Mouse (Mus musculus) embryonic stem cell, embryonic (primary cell): ENCODE measurements at regions not wholly inside any gene's neighbourhood (a gene's known extent, or its start where the extent isn't known, plus 50 kb on each side); places are given as distances from the start of the nearest gene placed in this dataset.

Source experiments
- CTCF ChIA-PET, 4 experiments: fragments of 300-600 bp in 2 of 4; fragments of 350-600 bp in 2 of 4; sonication (Branson Sonifier 250); formaldehyde crosslinking; loops; one replicate each; lab custom pipeline; 2022; ENCODE audit warnings: inconsistent platforms in 2 of 4; lab: Charles Lee
- POLR2A ChIA-PET, 4 experiments: fragments of 300-600 bp in 2 of 4; fragments of 350-600 bp in 2 of 4; sonication (Branson Sonifier 250); formaldehyde crosslinking; loops; one replicate each; lab custom pipeline; 2022; ENCODE audit warnings: antibody characterized with exemption in 4 of 4, inconsistent platforms in 1 of 4; lab: Charles Lee

DNA sequence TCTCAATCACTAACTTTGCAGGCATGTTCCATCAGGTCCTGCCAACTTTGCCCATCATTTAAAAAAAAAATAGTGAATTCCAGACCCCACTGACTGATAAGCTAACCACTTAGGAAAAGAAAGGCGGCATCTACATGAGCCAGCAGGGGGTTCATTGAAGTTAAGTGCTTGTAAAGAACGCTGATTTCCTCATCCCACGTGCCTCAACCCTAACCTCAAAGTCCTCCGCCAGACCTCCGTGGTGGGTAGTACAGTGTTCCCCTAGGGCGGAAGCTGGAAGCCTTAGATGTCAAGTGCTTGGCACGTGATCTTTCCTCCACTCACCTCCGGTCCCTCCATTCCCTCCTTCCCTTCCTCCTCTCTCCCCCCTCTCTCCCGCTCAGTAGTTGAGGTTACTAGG, 158.5 kb upstream of the Mkln1 start:
- ChIA-PET CTCF (interaction anchor here in 2 of 4 experiments (0.8 to 0.9 kb wide), 2 partner anchors 13 to 130 kb away, joined by 3 to 5 read pairs; no protein-coding TSS in a partner anchor), POLR2A (interaction anchor here in 2 of 4 experiments (0.9 to 2.4 kb wide), 6 partner anchors 13 to 320 kb away, joined by 3 to 15 read pairs (median 5); no protein-coding TSS in a partner anchor)

DNA sequence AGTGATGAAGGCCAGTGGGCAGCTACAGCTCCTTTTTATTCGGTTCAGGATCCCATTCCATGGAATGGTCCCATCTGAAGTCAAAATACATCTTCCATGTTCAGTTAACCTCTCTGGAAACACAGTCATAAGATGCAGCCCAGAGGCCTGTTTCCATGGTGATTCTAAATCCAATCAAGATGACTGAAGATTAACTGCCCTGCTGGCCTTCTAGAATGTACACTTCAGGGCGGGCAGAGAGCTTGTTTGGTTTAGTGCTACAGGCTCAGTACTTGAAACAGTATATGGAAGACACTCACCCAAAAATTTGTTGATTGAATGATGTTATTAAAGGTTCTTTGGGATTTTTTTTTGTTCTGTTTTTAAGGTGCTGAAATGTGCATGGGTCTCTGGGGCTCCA, 148.0 kb upstream of the Mkln1 start:
- POLR2A ChIA-PET: interaction anchor here in 1 of 4 experiments (0.9 to 1.3 kb wide), 2 partner anchors 10 kb away, joined by 3 read pairs; no protein-coding TSS in a partner anchor
- CTCF ChIA-PET: no interaction called here

DNA sequence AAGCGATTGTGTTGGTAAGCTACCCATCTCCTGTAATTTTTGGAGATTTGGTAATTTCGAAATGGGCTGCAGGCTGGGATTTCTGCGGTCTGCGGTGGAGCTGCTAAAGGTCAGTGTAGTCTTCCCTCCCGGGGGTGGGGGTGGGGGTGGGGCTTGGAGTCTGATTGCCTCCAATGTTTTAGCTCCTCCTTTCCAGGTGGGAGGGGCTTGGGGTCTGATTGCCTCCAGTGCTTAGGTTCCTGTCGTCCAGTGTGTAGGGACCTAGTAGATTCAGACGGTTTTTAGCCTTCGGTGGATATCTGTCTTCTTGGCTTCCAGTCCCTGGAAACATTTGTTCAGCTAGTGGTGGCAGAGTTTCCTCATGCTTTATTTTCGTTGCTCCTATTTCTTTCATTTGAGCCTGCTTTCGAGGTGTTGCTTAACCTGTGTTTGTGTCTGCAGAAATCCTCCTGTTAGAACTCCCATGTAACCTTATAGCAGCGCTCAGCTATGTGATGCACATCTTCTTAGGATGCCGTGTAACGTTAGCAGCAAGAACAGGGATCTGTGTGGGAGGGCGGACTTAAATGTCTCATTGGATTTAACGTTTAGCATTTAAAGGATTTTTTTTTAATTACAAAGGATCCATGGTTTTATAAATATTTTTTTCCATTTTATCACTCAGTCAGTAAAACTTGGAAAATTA, 145.1 kb upstream of the Mkln1 start:
- CTCF ChIA-PET: interaction anchor here in 3 of 4 experiments (0.6 to 1.5 kb wide), 5 partner anchors 13 to 413 kb away, joined by 3 to 8 read pairs (median 5); no protein-coding TSS in a partner anchor
- POLR2A ChIA-PET: interaction anchor here (0.6 to 1.4 kb wide), 24 partner anchors 10 to 1628 kb away, joined by 3 to 12 read pairs (median 3); no protein-coding TSS in a partner anchor

DNA sequence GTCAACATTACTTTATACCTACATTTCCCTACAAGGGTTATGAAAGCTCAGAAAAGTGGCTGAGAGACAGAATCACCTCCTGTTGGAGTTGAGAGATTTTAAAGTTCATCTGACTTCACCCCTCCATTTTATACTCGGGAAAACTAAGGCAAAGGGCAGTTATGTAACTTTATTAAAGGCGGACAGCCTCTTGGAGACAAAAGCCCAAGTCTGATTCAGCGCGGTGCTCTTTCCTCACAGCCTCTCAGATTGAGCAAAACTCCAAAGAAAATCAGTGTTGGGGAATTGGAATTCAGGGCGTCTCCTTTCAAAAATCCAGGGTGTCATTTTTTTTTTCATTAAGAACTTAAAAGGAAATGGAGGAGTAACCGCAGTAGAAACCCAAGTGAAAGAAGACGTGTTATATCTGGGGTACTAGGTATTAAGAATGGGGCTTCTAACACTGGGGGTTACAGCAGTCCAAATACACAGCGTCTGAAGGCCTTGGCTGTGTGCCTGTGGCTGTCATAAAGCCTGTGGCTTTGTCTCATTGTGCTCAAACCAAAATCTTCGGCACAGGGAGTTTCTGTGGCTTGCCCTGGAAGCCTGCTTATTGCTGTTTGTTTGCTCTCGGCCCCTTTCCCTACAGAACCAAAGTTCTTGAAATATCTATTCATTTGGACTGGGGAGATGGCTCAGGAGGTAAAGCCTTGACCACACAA, 137.7 kb upstream of the Mkln1 start:
- CTCF ChIA-PET: no interaction called here
- POLR2A ChIA-PET: no interaction called here

DNA sequence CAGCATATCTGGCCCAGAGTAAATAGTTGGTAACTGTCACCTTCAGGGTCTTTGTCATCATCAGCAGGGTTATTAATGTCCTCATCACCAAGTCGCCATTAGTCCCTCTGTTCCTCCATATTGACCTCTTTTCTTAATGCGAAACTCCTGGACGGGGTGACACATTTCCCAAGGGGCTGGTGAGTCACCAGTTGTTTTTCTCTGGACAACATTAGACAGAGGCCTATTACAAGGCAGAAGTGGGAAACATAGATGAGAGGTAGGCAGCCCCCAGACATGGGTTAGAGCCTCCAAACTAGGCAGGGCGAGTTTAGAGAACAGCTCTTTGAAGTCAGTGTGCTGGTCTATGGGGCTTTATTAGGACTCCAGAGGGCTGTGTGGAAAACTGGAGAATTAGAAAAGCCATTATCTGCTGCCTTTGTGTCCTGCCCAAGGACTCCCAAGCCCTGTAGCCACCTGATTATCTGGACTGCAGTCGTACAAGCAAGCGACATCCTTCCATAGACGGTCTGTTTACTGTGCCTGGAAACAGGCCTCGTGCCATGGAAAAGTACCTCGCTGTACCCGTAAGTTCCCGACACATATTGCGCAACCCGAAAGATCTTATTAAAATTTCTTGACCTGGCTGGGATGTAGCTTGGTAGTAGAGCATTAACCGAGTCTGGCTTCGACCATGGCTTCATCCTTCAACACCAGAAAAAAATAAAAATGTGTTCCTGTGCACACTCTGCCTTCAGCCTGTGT, 136.6 kb upstream of the Mkln1 start:
- POLR2A ChIA-PET: interaction anchor here in 1 of 4 experiments (1.3 kb wide), 1 partner anchor 378 kb away, joined by 3 read pairs; no protein-coding TSS in a partner anchor
- CTCF ChIA-PET: no interaction called here

DNA sequence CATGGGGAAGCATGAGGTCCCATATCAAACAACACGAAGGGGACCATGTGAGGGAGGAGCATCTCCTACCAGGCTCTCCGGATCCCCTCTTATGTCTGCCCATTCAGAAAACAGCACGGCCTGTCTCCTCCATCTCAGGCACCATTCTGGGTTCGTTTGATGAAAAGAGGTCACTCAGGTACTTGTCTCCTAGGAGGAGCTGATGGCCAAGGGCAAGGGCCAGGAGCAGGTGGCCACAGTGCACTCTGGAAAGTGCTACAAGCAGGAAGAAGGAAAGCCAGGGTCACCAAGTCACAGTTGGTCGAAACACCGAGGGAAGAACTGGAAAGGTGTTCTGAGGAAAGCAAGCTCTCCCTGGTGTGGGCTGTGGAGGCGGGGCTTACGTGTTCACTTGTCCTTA, 135.9 kb upstream of the Mkln1 start:
- CTCF ChIA-PET: no interaction called here

DNA sequence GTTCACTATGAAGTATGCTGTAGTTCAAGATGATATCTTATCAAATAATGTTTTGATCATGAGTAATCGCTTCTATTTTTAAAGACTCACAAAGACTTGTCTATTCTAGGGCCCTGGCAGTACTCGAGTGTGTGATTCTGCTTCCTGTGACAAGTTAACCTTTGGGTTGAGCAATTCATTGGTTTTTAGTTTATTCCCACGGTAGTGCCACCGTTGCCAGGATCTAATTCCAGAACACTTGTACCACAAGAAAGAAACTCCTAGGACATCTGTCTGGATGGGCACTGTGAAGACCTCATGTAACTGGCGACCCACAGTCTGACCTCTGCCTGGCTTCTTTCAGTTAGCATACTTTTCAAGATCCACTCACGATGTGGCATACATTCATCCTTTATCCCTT, 134.7 kb upstream of the Mkln1 start:
- CTCF ChIA-PET: no interaction called here
- POLR2A ChIA-PET: no interaction called here

More for the DNA sequence above, 135.9 kb upstream of the Mkln1 start:
- POLR2A ChIA-PET: interaction anchor here in 1 of 4 experiments (1.3 kb wide), 1 partner anchor 377 kb away, joined by 3 read pairs; no protein-coding TSS in a partner anchor

DNA sequence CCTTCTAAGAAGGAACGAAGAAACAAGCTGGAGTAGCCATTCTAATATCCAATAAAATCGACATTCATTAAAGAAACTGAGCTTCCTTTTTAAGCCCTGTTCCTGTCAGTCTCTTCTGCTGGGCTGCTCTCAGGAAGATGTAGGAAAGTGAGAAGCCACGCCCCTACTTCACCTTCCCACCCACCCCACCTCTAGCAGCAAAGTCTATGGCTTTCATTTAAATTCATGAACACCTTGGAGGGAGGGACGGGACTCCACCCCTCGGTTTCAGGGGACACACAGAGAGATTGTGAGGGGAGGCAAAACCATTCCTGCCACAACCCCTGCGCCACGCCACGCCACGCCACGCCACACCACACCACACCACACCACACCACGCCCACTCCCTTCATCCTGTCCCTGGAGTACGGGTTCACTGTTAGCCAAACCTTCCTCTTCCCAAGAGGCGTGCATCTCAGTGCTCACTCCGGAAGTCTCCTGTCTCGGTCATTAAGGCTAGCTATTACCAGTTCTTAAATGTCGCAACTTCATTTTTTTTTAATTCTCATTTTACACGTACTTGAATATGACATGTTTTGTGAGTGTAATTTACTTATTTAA, 132.0 kb upstream of the Mkln1 start:
- CTCF ChIA-PET: interaction anchor here in 2 of 4 experiments (0.7 to 1.3 kb wide), 2 partner anchors 9 to 11 kb away, joined by 3 read pairs; no protein-coding TSS in a partner anchor
- POLR2A ChIA-PET: interaction anchor here in 3 of 4 experiments (0.7 to 2.1 kb wide), 12 partner anchors 9 to 134 kb away, joined by 3 to 12 read pairs (median 4); no protein-coding TSS in a partner anchor

DNA sequence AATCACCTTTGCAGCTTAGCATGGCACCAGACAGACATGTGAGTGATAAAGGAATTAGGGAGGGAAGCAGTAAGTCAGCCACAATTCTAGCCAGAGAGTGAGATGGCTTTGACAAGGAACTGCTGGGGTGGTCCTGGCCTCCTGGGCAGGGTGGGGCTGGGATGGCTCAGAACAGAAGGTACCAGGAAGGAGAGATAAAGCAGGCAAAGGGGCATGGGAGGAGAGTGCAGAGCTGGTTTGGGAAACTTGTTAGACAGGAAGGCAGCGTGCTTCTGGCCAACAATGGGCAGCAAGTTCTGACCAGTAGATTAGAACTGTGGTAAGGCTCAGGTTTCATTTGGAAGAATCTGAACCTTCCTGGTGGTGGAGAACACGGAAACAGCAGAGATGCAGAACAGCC, 130.5 kb upstream of the Mkln1 start:
- POLR2A ChIA-PET: interaction anchor here in 2 of 4 experiments (0.6 to 2.1 kb wide), 8 partner anchors 11 to 192 kb away, joined by 3 to 12 read pairs (median 3); no protein-coding TSS in a partner anchor
- CTCF ChIA-PET: interaction anchor here in 1 of 4 experiments (0.6 kb wide), 1 partner anchor 797 kb away, joined by 3 read pairs; no protein-coding TSS in a partner anchor

DNA sequence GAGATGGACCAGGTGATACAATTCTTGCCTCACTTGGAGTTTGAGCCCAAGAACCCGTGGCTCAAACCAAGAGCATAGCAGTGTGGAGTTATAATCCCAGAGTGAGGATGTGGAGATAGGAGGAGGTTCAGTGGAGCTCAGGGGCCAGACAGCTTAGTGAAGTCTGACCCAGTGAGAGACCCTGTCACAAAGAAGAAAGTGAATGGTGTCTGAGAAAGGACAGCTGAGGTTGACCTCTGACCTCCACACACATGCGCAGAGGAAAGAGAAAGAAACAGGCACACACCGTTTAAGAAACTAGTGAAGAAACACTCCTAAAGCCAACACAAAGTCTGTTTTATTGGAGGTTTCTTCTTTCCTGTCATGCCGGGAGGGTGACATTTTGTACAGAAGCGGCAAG, 124.7 kb upstream of the Mkln1 start:
- ChIA-PET POLR2A (interaction anchor here in 2 of 4 experiments (0.6 to 1.2 kb wide), 3 partner anchors 13 to 26 kb away, joined by 3 to 6 read pairs (median 3); no protein-coding TSS in a partner anchor), CTCF (no interaction called here)

DNA sequence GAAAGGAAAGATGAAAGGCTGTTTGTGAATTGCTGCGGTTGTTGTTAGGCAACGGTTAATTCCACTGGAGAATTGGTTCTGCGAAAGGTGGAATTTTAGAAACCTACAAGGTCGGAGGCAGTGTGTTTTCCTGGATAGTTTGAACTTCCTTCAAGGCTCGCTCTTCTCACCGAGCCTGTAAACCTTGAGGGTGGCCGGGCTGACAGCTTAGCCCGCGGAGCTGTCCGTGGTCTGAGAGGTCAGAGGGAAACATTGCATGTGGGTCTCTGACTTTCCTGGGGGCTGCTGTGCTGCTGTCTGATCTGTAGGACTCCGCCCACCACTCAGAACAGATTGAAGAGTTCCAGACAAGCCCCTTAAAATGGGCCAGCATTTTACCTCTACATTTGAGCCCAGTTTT, 124.3 kb upstream of the Mkln1 start:
- POLR2A ChIA-PET: interaction anchor here in 2 of 4 experiments (0.6 to 1.3 kb wide), 4 partner anchors 12 to 47 kb away, joined by 3 to 6 read pairs (median 3); no protein-coding TSS in a partner anchor

DNA sequence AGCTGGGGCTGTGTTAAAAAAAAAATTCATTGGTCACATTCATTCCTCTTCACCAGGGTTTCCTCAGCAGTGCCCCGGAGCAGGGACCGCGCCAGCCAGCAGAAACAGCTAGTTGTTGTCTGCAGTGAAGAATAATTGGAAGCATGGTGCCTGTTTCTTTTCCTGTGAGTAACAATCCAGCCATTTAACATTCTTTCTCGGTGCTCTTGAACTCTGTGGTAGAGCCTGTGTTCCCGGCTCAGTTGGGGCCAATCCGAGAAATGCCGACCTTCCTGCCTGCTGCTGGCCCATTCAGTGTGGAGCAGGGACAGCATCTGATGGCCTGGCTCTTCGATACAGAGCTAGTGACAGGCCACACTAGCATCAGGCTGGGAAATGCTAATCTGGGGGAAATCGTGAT, 120.7 kb upstream of the Mkln1 start:
- ChIA-PET POLR2A (interaction anchor here in 2 of 4 experiments (0.8 to 1.6 kb wide), 4 partner anchors 11 to 91 kb away, joined by 3 to 4 read pairs (median 3); no protein-coding TSS in a partner anchor), CTCF (no interaction called here)

More for the DNA sequence above, 124.3 kb upstream of the Mkln1 start:
- CTCF ChIA-PET: no interaction called here

DNA sequence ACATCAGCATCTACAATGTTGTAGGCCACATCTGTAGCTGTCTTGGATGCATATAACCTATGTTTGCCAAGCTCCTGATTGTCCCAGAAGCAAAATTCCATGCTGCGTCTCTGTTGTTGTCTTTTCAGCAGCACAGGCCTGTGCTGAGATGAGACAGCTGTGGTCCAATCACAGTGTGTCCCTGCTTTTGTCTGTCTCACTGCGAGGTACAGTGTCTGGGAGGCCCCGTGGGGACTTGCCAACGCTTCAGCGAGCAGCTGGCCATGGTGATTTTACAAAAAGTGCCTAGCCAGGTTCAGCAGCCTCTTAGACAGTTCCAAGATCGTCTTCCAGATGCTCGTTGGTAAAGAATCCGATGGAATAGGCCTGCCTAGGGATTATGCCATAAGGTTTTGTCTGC, 114.6 kb upstream of the Mkln1 start:
- ChIA-PET CTCF (no interaction called here), POLR2A (interaction anchor here in 2 of 4 experiments (0.6 to 1.0 kb wide), 4 partner anchors 35 to 583 kb away, joined by 3 to 4 read pairs (median 4); no protein-coding TSS in a partner anchor)

DNA sequence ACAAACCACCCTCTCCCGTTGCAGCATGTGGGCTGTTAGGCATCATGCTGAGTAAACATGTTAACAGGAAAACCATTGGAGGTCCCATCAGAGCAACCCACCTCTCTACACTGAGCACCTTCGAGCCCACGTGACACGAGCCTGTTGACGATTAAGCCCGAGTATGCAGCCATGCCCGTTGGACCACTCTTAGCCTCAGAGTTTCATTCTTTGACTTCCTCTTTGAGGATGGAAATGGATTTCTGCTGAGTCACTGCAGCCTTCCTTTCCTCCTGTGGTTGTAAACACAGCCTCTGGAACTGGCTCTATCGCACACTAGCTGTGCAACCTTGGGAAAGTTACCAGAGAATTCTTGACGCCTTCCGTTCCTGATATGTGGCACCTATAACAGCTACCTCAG, 114.1 kb upstream of the Mkln1 start:
- ChIA-PET POLR2A (interaction anchor here in 2 of 4 experiments (0.6 to 1.0 kb wide), 4 partner anchors 34 to 583 kb away, joined by 3 to 4 read pairs (median 4); no protein-coding TSS in a partner anchor), CTCF (no interaction called here)

DNA sequence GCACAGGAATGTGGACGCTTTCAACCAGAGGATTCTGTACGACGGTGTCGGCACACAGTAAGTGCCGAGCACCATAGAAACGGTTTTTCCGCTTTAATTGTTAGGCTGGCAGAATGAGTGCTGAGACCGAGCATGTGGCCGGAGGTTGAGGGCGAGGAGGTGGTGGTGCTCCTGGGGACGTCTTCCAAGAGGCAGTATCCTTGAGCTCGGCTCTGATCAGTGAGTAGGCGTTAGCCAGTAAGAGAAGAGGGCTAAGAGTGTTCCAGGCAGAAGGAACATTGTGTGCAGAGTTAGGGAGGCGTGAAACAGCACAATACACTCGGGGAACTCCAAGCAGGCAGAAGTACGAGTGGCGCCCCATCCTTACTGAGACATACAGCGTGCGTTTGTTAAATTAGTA, 113.5 kb upstream of the Mkln1 start:
- CTCF ChIA-PET: no interaction called here
- POLR2A ChIA-PET: interaction anchor here in 1 of 4 experiments (0.8 kb wide), 1 partner anchor 130 kb away, joined by 3 read pairs; no protein-coding TSS in a partner anchor

DNA sequence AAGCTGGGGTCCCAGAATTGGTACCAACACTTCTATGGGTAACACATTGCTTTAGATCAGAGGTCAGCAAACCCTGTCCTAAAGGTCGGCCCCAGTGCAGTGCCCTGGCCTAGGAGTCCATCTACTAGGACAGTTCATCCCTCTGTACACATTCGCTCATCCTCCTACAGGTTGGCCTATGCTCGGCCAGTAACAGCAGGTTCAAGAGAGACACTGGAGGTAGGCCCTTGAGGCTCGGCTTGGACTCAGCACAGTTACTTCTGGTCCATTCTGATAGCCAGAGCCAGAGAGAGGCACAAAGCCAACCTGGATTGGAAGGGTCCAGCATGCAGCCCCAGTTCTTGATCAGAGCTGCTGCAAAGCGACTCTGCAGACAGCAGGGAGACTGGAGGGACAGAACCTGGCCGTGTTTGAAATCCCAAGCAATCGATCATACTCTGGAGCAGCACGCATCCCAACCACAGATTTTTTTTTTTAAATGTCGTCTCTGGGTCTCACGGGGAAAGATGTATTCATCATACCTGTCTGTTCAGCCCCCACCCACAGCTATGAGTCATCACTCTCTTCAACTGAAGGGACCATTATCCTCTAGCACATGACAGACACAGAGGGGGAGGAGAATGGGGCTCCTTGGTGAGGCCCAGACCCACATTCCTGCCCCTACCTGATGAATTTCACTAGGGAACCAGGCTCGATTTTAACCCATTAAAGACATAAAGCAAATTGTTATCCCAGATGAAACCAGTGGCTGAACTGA, 112.4 kb upstream of the Mkln1 start:
- ChIA-PET POLR2A (interaction anchor here in 2 of 4 experiments (0.7 to 1.4 kb wide), 4 partner anchors 9 to 706 kb away, joined by 3 to 6 read pairs (median 3); no protein-coding TSS in a partner anchor), CTCF (no interaction called here)

DNA sequence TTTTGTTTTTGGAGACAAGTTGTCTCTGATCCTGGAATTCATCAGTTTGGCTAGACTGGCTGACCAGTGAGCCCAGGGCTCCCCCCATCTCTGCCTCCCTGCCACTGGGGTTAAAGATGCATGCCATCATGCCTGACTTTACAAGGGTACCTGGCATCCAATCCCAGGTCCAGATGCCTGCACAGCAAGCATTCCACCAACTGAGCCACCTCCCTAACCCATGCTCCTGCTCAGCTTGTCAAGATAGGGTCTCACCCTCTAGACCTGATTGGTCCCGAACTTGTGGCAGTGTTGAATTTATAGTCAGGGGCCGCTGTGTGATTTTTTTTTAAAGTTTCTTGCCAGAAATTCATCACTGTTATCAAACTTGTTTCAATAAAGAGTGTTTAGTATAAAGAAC, 111.4 kb upstream of the Mkln1 start:
- CTCF ChIA-PET: no interaction called here
- POLR2A ChIA-PET: interaction anchor here in 1 of 4 experiments (0.6 to 1.7 kb wide), 4 partner anchors 13 to 122 kb away, joined by 3 to 4 read pairs (median 4); no protein-coding TSS in a partner anchor
